Mouse (Mus musculus) forebrain, embryonic 15.5 days (tissue): ENCODE measurements around the gene Muc3. TPM values are rescaled to one million over a fixed set of nuclear protein-coding genes. Genes with fewer than 3 reads are reported as not detected.
A peak's percentile ranks its signal among the peaks of the same experiment; 100 is the strongest.

ENCODE experiments used
- ATAC-seq: fragments of 200-750 bp; cut with Nextera tagmentation; replicated peaks from 2 replicates; pipeline ENCODE4 v1.8.0; 2017; ENCODE audit warnings: mild to moderate bottlenecking, moderate TSS enrichment, moderate library complexity
- H3K27ac ChIP-seq: fragments of 300-500 bp; sonication (generic); replicated peaks from 2 replicates; pipeline ENCODE4 v1.5.1; 2015; ENCODE audit warnings: mild to moderate bottlenecking, inconsistent platforms
- H3K27me3 ChIP-seq: fragments of 300-500 bp; sonication (generic); 2 replicates; pipeline ENCODE4 v1.6.1; 2015; ENCODE audit warnings: inconsistent platforms
- H3K36me3 ChIP-seq: fragments of 300-500 bp; sonication (generic); 2 replicates; pipeline ENCODE4 v1.6.1; 2015; ENCODE audit warnings: mild to moderate bottlenecking, inconsistent platforms
- H3K4me1 ChIP-seq: fragments of 300-500 bp; sonication (generic); 2 replicates; pipeline ENCODE4 v1.6.1; 2015; ENCODE audit warnings: inconsistent platforms
- H3K4me2 ChIP-seq: fragments of 300-500 bp; sonication (generic); replicated peaks from 2 replicates; pipeline ENCODE4 v1.6.1; 2015; ENCODE audit warnings: mild to moderate bottlenecking, inconsistent platforms
- H3K4me3 ChIP-seq: fragments of 300-500 bp; sonication (generic); 2 replicates; pipeline ENCODE4 v1.5.1; 2015; ENCODE audit warnings: mild to moderate bottlenecking, inconsistent platforms
- H3K9ac ChIP-seq: fragments of 300-500 bp; sonication (generic); replicated peaks from 2 replicates; pipeline ENCODE4 v1.6.1; 2015; ENCODE audit warnings: mild to moderate bottlenecking, inconsistent platforms
- H3K9me3 ChIP-seq: fragments of 300-500 bp; sonication (generic); 2 replicates; pipeline ENCODE4 v1.6.1; 2016; ENCODE audit warnings: inconsistent platforms
- WGBS: fragments of 180-500 bp; shearing (Covaris S2); methylation state at CpG from one replicate; pipeline ENCODE4 v1.1.7; 2015; ENCODE audit warnings: mixed read lengths; 5-methylcytosine and 5-hydroxymethylcytosine counted together
- polyA plus RNA-seq: library from polyadenylated mRNA; unstranded; fragments of >200 nt; fragmentation: Nextera tagmentation; extraction: Ambion mirVana; gene quantifications from 2 replicates; pipeline ENCODE4 v1.2.1, GENCODE M21; 2015

Muc3 gene
- polyA plus RNA-seq, 1 experiment from 2014 or later: not detected

- no peaks in the 10 kb centered on the region for H3K4me1 ChIP-seq
- no peaks in the 10 kb centered on the region for H3K27me3 ChIP-seq
- WGBS: 76% methylated on average over 4 of the region's 4 CpGs
- no peak overlapping the region for H3K4me3 ChIP-seq
- H3K9me3 ChIP-seq: no peaks in the 10 kb centered on the region
- H3K27ac ChIP-seq: no peak overlapping the region
- H3K36me3 ChIP-seq: no peaks in the 10 kb centered on the region
- no peak overlapping the region for H3K4me2 ChIP-seq
- no peak overlapping the region for H3K9ac ChIP-seq
- ATAC-seq: no peak
Measured at GRCm38 (mm10) chr5:137161853-137162252, 12.7 kb upstream of the Muc3 start.

GRCm38 (mm10) chr5:137159461-137159860 is 10.3 kb upstream of the Muc3 start:
- ATAC-seq: no peak
- no peaks in the 10 kb centered on the region for H3K36me3 ChIP-seq
- no peak overlapping the region for H3K9ac ChIP-seq
- H3K9me3 ChIP-seq: no peaks in the 10 kb centered on the region
- 41% methylated on average over 11 of the region's 11 CpGs for WGBS
- no peak overlapping the region for H3K27ac ChIP-seq
- H3K27me3 ChIP-seq: no peaks in the 10 kb centered on the region
- H3K4me3 ChIP-seq: no peak overlapping the region
- H3K4me2 ChIP-seq: no peak overlapping the region
- no peaks in the 10 kb centered on the region for H3K4me1 ChIP-seq

- no peak overlapping the region for H3K4me2 ChIP-seq
- ATAC-seq: no peak
- H3K27me3 ChIP-seq: no peaks in the 10 kb centered on the region
- no peak overlapping the region for H3K27ac ChIP-seq
- no peaks in the 10 kb centered on the region for H3K36me3 ChIP-seq
- H3K4me1 ChIP-seq: no peaks in the 10 kb centered on the region
- no peak overlapping the region for H3K9ac ChIP-seq
- no peak overlapping the region for H3K4me3 ChIP-seq
- 0 out of 2 replicates have a peak, but pooled peaks cover 4% of the 10 kb centered on the region for H3K9me3 ChIP-seq
- WGBS: 86% methylated on average over 5 of the region's 5 CpGs
Measured at GRCm38 (mm10) chr5:137153289-137153688, 4.2 kb upstream of the Muc3 start.

GRCm38 (mm10) chr5:137152623-137153022 is 3.5 kb upstream of the Muc3 start:
- no peak overlapping the region for H3K4me2 ChIP-seq
- H3K4me3 ChIP-seq: no peak overlapping the region
- no peaks in the 10 kb centered on the region for H3K36me3 ChIP-seq
- 55% methylated on average over 2 of the region's 2 CpGs for WGBS
- 0 out of 2 replicates have a peak, but pooled peaks cover 4% of the 10 kb centered on the region for H3K9me3 ChIP-seq
- no peak overlapping the region for H3K9ac ChIP-seq
- H3K27me3 ChIP-seq: no peaks in the 10 kb centered on the region
- no peaks in the 10 kb centered on the region for H3K4me1 ChIP-seq
- ATAC-seq: no peak
- no peak overlapping the region for H3K27ac ChIP-seq

- Histone ChIP-seq H3K36me3 (no peaks in the 10 kb centered on the region), H3K4me1 (no peaks in the 10 kb centered on the region), H3K9me3 (no peaks in the 10 kb centered on the region), H3K4me2 (no peak overlapping the region), H3K27ac (no peak overlapping the region), H3K27me3 (no peaks in the 10 kb centered on the region), H3K4me3 (no peak overlapping the region), H3K9ac (no peak overlapping the region)
- no peak for ATAC-seq
- WGBS: 42% methylated on average over 3 of the region's 3 CpGs
Measured at GRCm38 (mm10) chr5:137140836-137141235, 8.3 kb downstream of the Muc3 start.

- Histone ChIP-seq H3K9ac (no peak overlapping the region), H3K4me2 (no peak overlapping the region), H3K9me3 (no peaks in the 10 kb centered on the region), H3K27ac (no peak overlapping the region), H3K4me3 (no peak overlapping the region), H3K27me3 (no peaks in the 10 kb centered on the region), H3K36me3 (no peaks in the 10 kb centered on the region), H3K4me1 (no peaks in the 10 kb centered on the region)
- ATAC-seq: no peak
- 88% methylated on average over 10 of the region's 10 CpGs for WGBS
Measured at GRCm38 (mm10) chr5:137138977-137139376, 10.1 kb downstream of the Muc3 start.

- Histone ChIP-seq H3K36me3 (no peaks in the 10 kb centered on the region), H3K9me3 (no peaks in the 10 kb centered on the region), H3K4me3 (no peak overlapping the region), H3K4me2 (no peak overlapping the region), H3K9ac (no peak overlapping the region), H3K27me3 (no peaks in the 10 kb centered on the region), H3K27ac (no peak overlapping the region), H3K4me1 (no peaks in the 10 kb centered on the region)
- ATAC-seq: no peak
- 41% methylated on average over 11 of the region's 11 CpGs for WGBS
Measured at GRCm38 (mm10) chr5:137134959-137135358, 14.2 kb downstream of the Muc3 start.

- WGBS: under 1% methylated on average over 3 of the region's 3 CpGs
- H3K36me3 ChIP-seq: no peaks in the 10 kb centered on the region
- no peak for ATAC-seq
- no peak overlapping the region for H3K9ac ChIP-seq
- H3K4me3 ChIP-seq: no peak overlapping the region
- H3K4me2 ChIP-seq: no peak overlapping the region
- no peak overlapping the region for H3K27ac ChIP-seq
- peaks cover 5% of the 10 kb centered on the region; the same call in 1 of the 2 replicates for H3K4me1 ChIP-seq
- no peaks in the 10 kb centered on the region for H3K27me3 ChIP-seq
- H3K9me3 ChIP-seq: no peaks in the 10 kb centered on the region
Measured at GRCm38 (mm10) chr5:137131490-137131889, 17.6 kb downstream of the Muc3 start.

- WGBS: 22% methylated on average over 5 of the region's 5 CpGs
Measured at GRCm38 (mm10) chr5:137129281-137129680, 19.8 kb downstream of the Muc3 start.

GRCm38 (mm10) chr5:137123516-137123915 is 25.6 kb downstream of the Muc3 start:
- Histone ChIP-seq H3K36me3 (no peaks in the 10 kb centered on the region), H3K4me3 (no peak overlapping the region), H3K4me2 (no peak overlapping the region), H3K4me1 (peaks cover 9% of the 10 kb centered on the region), H3K27me3 (no peaks in the 10 kb centered on the region), H3K9me3 (no peaks in the 10 kb centered on the region), H3K9ac (no peak overlapping the region), H3K27ac (peak overlapping the region; percentile 78)
- ATAC-seq: no peak; the same call in 1 of the 2 replicates
- 84% methylated on average over 4 of the region's 4 CpGs for WGBS

More at GRCm38 (mm10) chr5:137129281-137129680, 19.8 kb downstream of the Muc3 start:
- no peak for ATAC-seq
- Histone ChIP-seq H3K4me1 (peaks cover 5% of the 10 kb centered on the region; the same call in 1 of the 2 replicates), H3K9ac (no peak overlapping the region), H3K4me2 (no peak overlapping the region), H3K36me3 (no peaks in the 10 kb centered on the region), H3K27ac (no peak overlapping the region), H3K9me3 (no peaks in the 10 kb centered on the region), H3K4me3 (no peak overlapping the region), H3K27me3 (no peaks in the 10 kb centered on the region)

GRCm38 (mm10) chr5:137122686-137123193 is 26.4 kb downstream of the Muc3 start:
- WGBS: 7% methylated on average over 14 of the region's 14 CpGs
- Histone ChIP-seq H3K27me3 (no peaks in the 10 kb centered on the region), H3K4me3 (no peak overlapping the region), H3K9ac (no peak overlapping the region), H3K4me1 (peaks cover 9% of the 10 kb centered on the region), H3K36me3 (no peaks in the 10 kb centered on the region), H3K27ac (peak overlapping the region; percentile 78), H3K9me3 (no peaks in the 10 kb centered on the region), H3K4me2 (peak overlapping the region; percentile 20)
- peak; percentile 87 for ATAC-seq

GRCm38 (mm10) chr5:137121280-137121679 is 27.8 kb downstream of the Muc3 start:
- no peak overlapping the region for H3K27ac ChIP-seq
- no peak overlapping the region for H3K4me3 ChIP-seq
- no peak overlapping the region for H3K9ac ChIP-seq
- no peaks in the 10 kb centered on the region for H3K36me3 ChIP-seq
- peaks cover 12% of the 10 kb centered on the region for H3K4me1 ChIP-seq
- no peaks in the 10 kb centered on the region for H3K27me3 ChIP-seq
- H3K9me3 ChIP-seq: no peaks in the 10 kb centered on the region
- 82% methylated on average over 4 of the region's 4 CpGs for WGBS
- ATAC-seq: no peak
- no peak overlapping the region for H3K4me2 ChIP-seq

GRCm38 (mm10) chr5:137118878-137119277 is 30.2 kb downstream of the Muc3 start:
- H3K27me3 ChIP-seq: no peaks in the 10 kb centered on the region
- H3K4me3 ChIP-seq: no peak overlapping the region
- H3K9me3 ChIP-seq: no peaks in the 10 kb centered on the region
- peaks cover 25% of the 10 kb centered on the region for H3K4me1 ChIP-seq
- no peak for ATAC-seq
- WGBS: 64% methylated on average over 4 of the region's 4 CpGs
- H3K27ac ChIP-seq: no peak overlapping the region
- no peak overlapping the region for H3K9ac ChIP-seq
- no peaks in the 10 kb centered on the region for H3K36me3 ChIP-seq
- H3K4me2 ChIP-seq: no peak overlapping the region
